18 mouse cellular contexts compared by ENCODE assay signal in the genomic region with DNA sequence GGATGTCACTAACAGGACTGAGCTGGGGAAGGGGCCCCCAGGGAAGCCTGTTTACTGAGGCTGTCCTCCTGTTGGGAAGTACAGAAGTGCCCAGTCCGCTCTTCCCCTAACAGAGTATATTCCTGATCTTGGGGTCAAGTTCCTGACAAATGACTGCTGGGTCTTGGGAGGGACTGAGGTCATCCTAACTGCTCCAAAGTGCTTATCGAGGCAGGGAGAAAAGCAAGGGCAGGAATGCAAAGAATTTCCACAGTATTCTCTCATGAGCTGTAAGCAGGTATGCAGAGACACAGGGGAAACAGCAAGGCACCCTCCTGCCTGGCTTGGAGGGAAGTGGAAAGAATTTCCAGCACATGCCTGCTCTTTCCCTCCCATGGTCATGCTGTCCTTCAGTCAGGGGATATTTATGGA.
DNase-seq lines count a peak whose midpoint lies in the region; ATAC-seq and TF ChIP-seq lines count a peak whose summit lies in the region.
"Had no signal": no experiment of that assay in that cellular context is flagged by ENCODE, and none has a peak within 500 bp of the region (broad histone marks: within the 10 kb centered on the region; RNA-seq: fewer than 3 reads in every experiment).

No protein-coding gene starts in this region.

- H3K27ac ChIP-seq in heart, embryonic 14.5 days (replicated peaks in 1 of 2; ENCODE audit: control insufficient read depth in 1 of 2, insufficient read depth in 1 of 2, low read depth in 2 of 2, low read length in 2 of 2): peak overlapping the region; percentile 16 to 68; a peak in 2 of 4 replicates
- 0 out of 2 replicates have a peak overlapping the region, but pooled peaks have one; percentile 22 for H3K27ac ChIP-seq in kidney, postnatal 0 days
- H3K27ac ChIP-seq: embryonic facial prominence, embryonic 12.5 days; limb, embryonic 13.5 days; liver, embryonic 15.5 days; macrophage; neural tube, embryonic 12.5 days had no signal

- 7% methylated on average over 2 of the region's 2 CpGs for WGBS in heart, embryonic 14.5 days
- 17% methylated on average over 2 of the region's 2 CpGs for WGBS in kidney, postnatal 0 days

- TF ChIP-seq CTCF in kidney, postnatal 0 days (IDR thresholded peaks at IDR 0.05; ENCODE audit: low read depth): no peak

- no peak overlapping the region for H3K4me3 ChIP-seq in heart, embryonic 14.5 days (ENCODE audit: control insufficient read depth in 1 of 2, insufficient read depth in 1 of 2, low read depth in 1 of 2, low read length in 2 of 2)
- no peak overlapping the region for H3K4me3 ChIP-seq in kidney, postnatal 0 days (replicated peaks; ENCODE audit: low read depth, low read length)
- H3K4me3 ChIP-seq: embryonic facial prominence, embryonic 12.5 days; limb, embryonic 13.5 days; liver, embryonic 15.5 days; neural tube, embryonic 12.5 days had no signal

- H3K27me3 ChIP-seq in heart, embryonic 14.5 days (ENCODE audit: control insufficient read depth, insufficient read depth, low read length): no peaks in the 10 kb centered on the region
- H3K27me3 ChIP-seq in kidney, postnatal 0 days (ENCODE audit: insufficient read depth, low read length): no peaks in the 10 kb centered on the region
- H3K27me3 ChIP-seq: embryonic facial prominence, embryonic 12.5 days; limb, embryonic 13.5 days; liver, embryonic 15.5 days; neural tube, embryonic 12.5 days had no signal

- ATAC-seq in heart, embryonic 14.5 days (ENCODE audit: insufficient number of reproducible peaks, insufficient read depth, low FRiP score, low read depth): 0 out of 2 replicates have a peak, but pooled peaks have one; percentile 47
- peak; percentile 79 for ATAC-seq in kidney, postnatal 0 days (replicated peaks; ENCODE audit: low FRiP score, low read depth)
- ATAC-seq in granulocyte monocyte progenitor cell, adult 5-6 weeks (replicated peaks; ENCODE audit: poor library complexity, severe bottlenecking): no peak
- ATAC-seq: hindbrain, embryonic 16.5 days had no signal

- H3K4me2 ChIP-seq in heart, embryonic 14.5 days (ENCODE audit: low read length): no peak overlapping the region; the same call in 1 of the 2 replicates
- no peak overlapping the region for H3K4me2 ChIP-seq in kidney, postnatal 0 days (ENCODE audit: low read length)
- H3K4me2 ChIP-seq: embryonic facial prominence, embryonic 12.5 days; limb, embryonic 13.5 days; liver, embryonic 15.5 days; neural tube, embryonic 12.5 days had no signal

- DNase-seq in heart, postnatal 25 days (ENCODE audit: low spot score): no peak
- peak; percentile 77 for DNase-seq in kidney, postnatal 0 days (ENCODE audit: low spot score)
- no peak for DNase-seq in kidney, adult 9 months
- DNase-seq in R1 (ENCODE audit: low read depth, low spot score): peak; percentile 31
- DNase-seq in embryo, embryonic 9.5 days (ENCODE audit: extremely low spot score): peak; percentile 33
- DNase-seq: adrenal gland, postnatal 14 days; cerebellum, adult 8-10 months; gastrocnemius, postnatal 36 days; kidney, postnatal 14 days; layer of hippocampus, adult 9-11 months had no signal

- no peaks in the 10 kb centered on the region for H3K9me3 ChIP-seq in heart, embryonic 14.5 days (ENCODE audit: control insufficient read depth, low read length)
- H3K9me3 ChIP-seq in kidney, postnatal 0 days (replicated peaks; ENCODE audit: low read length): no peaks in the 10 kb centered on the region
- H3K9me3 ChIP-seq: embryonic facial prominence, embryonic 12.5 days; limb, embryonic 13.5 days; liver, embryonic 15.5 days had no signal

- intact Hi-C loops in heart, postnatal 25 days (cut with DNase I): no loop called here

- H3K36me3 ChIP-seq in heart, embryonic 14.5 days (ENCODE audit: control insufficient read depth, insufficient read depth, low read length): no peaks in the 10 kb centered on the region
- H3K36me3 ChIP-seq in kidney, postnatal 0 days (ENCODE audit: insufficient read depth, low read length): no peaks in the 10 kb centered on the region
- H3K36me3 ChIP-seq: embryonic facial prominence, embryonic 12.5 days; limb, embryonic 13.5 days; liver, embryonic 15.5 days; neural tube, embryonic 12.5 days had no signal

- H3K9ac ChIP-seq in heart, embryonic 14.5 days (ENCODE audit: low read length): no peak overlapping the region
- no peak overlapping the region for H3K9ac ChIP-seq in kidney, postnatal 0 days (ENCODE audit: low read depth, low read length)
- H3K9ac ChIP-seq: embryonic facial prominence, embryonic 12.5 days; limb, embryonic 13.5 days; liver, embryonic 15.5 days; neural tube, embryonic 12.5 days had no signal

- peaks cover 11 to 12% of the 10 kb centered on the region in 2 experiments; a peak in 3 of 4 replicates for H3K4me1 ChIP-seq in heart, embryonic 14.5 days (ENCODE audit: control insufficient read depth in 2 of 2, insufficient read depth in 2 of 2, low read length in 2 of 2)
- peaks cover 6% of the 10 kb centered on the region; the same call in 1 of the 2 replicates for H3K4me1 ChIP-seq in kidney, postnatal 0 days (replicated peaks; ENCODE audit: insufficient read depth, low read length)
- H3K4me1 ChIP-seq: liver, embryonic 15.5 days; neural tube, embryonic 12.5 days had no signal

Comparison
In these comparisons a context has a peak if more than half of its experiments do, and no peak if none do; other contexts are left out.
1. DNase-seq: peak in kidney, postnatal 0 days (single experiment), R1 (single experiment) and embryo, embryonic 9.5 days (single experiment); none in heart, postnatal 25 days (single experiment) and kidney, adult 9 months (single experiment).